Mouse (Mus musculus) layer of hippocampus, adult 2 months (tissue): ENCODE measurements around the gene G3bp1. TPM values are rescaled to one million over a fixed set of nuclear protein-coding genes. Genes with fewer than 3 reads are reported as not detected.
A peak's percentile ranks its signal among the peaks of the same experiment; 100 is the strongest.

Experiments used
- DNase-seq, 2 experiments: peaks; one replicate each; pipeline ENCODE4 v3.0.0; 2022; ENCODE audit warnings: low spot score in 2 of 2
- H3K27ac ChIP-seq: fragments of 200-600 bp; 2 replicates; pipeline ENCODE4 v1.8.1; 2022
- H3K4me3 ChIP-seq: fragments of 200-600 bp; 2 replicates; pipeline ENCODE4 v1.8.1; 2022; ENCODE audit warnings: mild to moderate bottlenecking
- CTCF ChIP-seq: fragments of 200-600 bp; conservative IDR thresholded peaks from 2 replicates; pipeline ENCODE4 v1.8.1; 2022; ENCODE audit warnings: antibody characterized with exemption, mild to moderate bottlenecking, moderate library complexity
- microRNA-seq, 2 experiments: library from miRNA; unstranded; fragments of <30 nt; microRNA quantifications; one replicate each; pipeline ENCODE4 v1.2.0; 2021
- total RNA-seq, 2 experiments: library from RNA; stranded (reverse); gene quantifications; 2 replicates each; pipeline ENCODE4 v1.2.3; 2021

G3bp1 gene
- total RNA-seq, 2 experiments from 2014 or later, result 36.4 TPM

GRCm38 (mm10) chr11:55534766-55535165 is 65.3 kb downstream of the G3bp1 start:
- Histone ChIP-seq H3K27ac (no peak overlapping the region), H3K4me3 (no peak overlapping the region)
- DNase-seq, result no peak
- TF ChIP-seq CTCF, result no peak

- no peak for DNase-seq
- Histone ChIP-seq H3K4me3 (no peak overlapping the region), H3K27ac (no peak overlapping the region)
- TF ChIP-seq CTCF, result no peak
These were observed 72.6 kb downstream of the G3bp1 start for GRCm38 (mm10) chr11:55542128-55542527.

- no peak overlapping the region for H3K27ac ChIP-seq
- no peak for TF ChIP-seq CTCF
- H3K4me3 ChIP-seq, result no peak overlapping the region
- no peak for DNase-seq
These were observed 73.2 kb downstream of the G3bp1 start for GRCm38 (mm10) chr11:55542671-55543070.

GRCm38 (mm10) chr11:55545690-55546089 is 76.2 kb downstream of the G3bp1 start:
- Histone ChIP-seq H3K27ac (no peak overlapping the region), H3K4me3 (no peak overlapping the region)
- peak; percentile 21 for TF ChIP-seq CTCF
- no peak for DNase-seq

Small RNA genes within 50 kb of the gene (microRNA-seq; reads per million reads assigned to microRNA genes)
- gene Mir7652, result 0 reads per million in 2 experiments

Other genes starting within 250 kb of the G3bp1 start
- under 1 TPM; 0.25 to 0.61 TPM for gene Fat2, start 133.1 kb upstream of the G3bp1 start, total RNA-seq
- gene Sparc, start 46.5 kb upstream of the G3bp1 start, total RNA-seq, result 100 to 1,000 TPM; 274 to 288 TPM
- 10 to 100 TPM; 88.4 to 92.4 TPM for gene Atox1, start 8.4 kb upstream of the G3bp1 start, total RNA-seq
- gene Glra1, start 138.5 kb downstream of the G3bp1 start, total RNA-seq, result under 1 TPM in 1 of 2 experiments, not detected in 1; 0.29 TPM